Mouse (Mus musculus) MEL (cell line): Measurements from ENCODE around the gene Nav1. TPM values are rescaled to one million over a fixed set of nuclear protein-coding genes. Genes with fewer than 3 reads are reported as not detected.

Experiments used
- DNase-seq: peaks from one replicate; pipeline ENCODE4 v3.0.0; 2011; ENCODE audit warnings: low read depth, low spot score
- H3K27ac ChIP-seq: 2 replicates; pipeline ENCODE4 v1.5.1; 2012; ENCODE audit warnings: low read depth, mild to moderate bottlenecking, control low read depth, low read length, moderate library complexity; ENCODE audit not compliant: control insufficient read depth
- H3K27me3 ChIP-seq, 2 experiments: fragments of 150-350 bp in 1 of 2; sonication (generic) in 1 of 2; 2 replicates each; pipeline ENCODE4 v1.6.1; 2012; ENCODE audit warnings: low read length in 2 of 2, mild to moderate bottlenecking in 2 of 2, improper control_type of control experiment in 1 of 2, moderate library complexity in 1 of 2; ENCODE audit not compliant: insufficient read depth in 2 of 2, control insufficient read depth in 1 of 2
- H3K36me3 ChIP-seq, 2 experiments: 2 replicates each; pipeline ENCODE4 v1.6.1; 2012 to 2014; ENCODE audit warnings: low read length in 2 of 2, improper control_type of control experiment in 1 of 2, inconsistent platforms in 1 of 2, mild to moderate bottlenecking in 1 of 2; ENCODE audit not compliant: insufficient read depth in 2 of 2, control insufficient read depth in 1 of 2
- H3K4me1 ChIP-seq, 2 experiments: fragments of 150-350 bp in 1 of 2; sonication (generic) in 1 of 2; 2 replicates each; pipeline ENCODE4 v1.6.1; 2012; ENCODE audit warnings: low read length in 2 of 2, improper control_type of control experiment in 1 of 2, mild to moderate bottlenecking in 1 of 2; ENCODE audit not compliant: insufficient read depth in 2 of 2, control insufficient read depth in 1 of 2
- H3K4me3 ChIP-seq, 2 experiments: fragments of 150-350 bp in 1 of 2; sonication (generic) in 1 of 2; 2 replicates each; pipeline ENCODE4 v1.5.1; 2012; ENCODE audit warnings: low read depth in 2 of 2, low read length in 2 of 2, mild to moderate bottlenecking in 2 of 2, moderate library complexity in 2 of 2, control low read depth in 1 of 2, improper control_type of control experiment in 1 of 2; ENCODE audit not compliant: control insufficient read depth in 1 of 2, insufficient read depth in 1 of 2
- H3K79me2 ChIP-seq: 2 replicates; pipeline ENCODE4 v1.6.1; 2012; ENCODE audit warnings: mild to moderate bottlenecking, low read length, moderate library complexity; ENCODE audit not compliant: control insufficient read depth, poor library complexity, insufficient read depth
- H3K9ac ChIP-seq: 2 replicates; pipeline ENCODE4 v1.6.1; 2012; ENCODE audit warnings: low read depth, mild to moderate bottlenecking, control low read depth, low read length, moderate library complexity; ENCODE audit not compliant: control insufficient read depth, poor library complexity, severe bottlenecking
- H3K9me3 ChIP-seq: fragments of 150-350 bp; sonication (generic); replicated peaks from 2 replicates; pipeline ENCODE4 v1.6.1; 2012; ENCODE audit warnings: mild to moderate bottlenecking, low read length, improper control_type of control experiment, moderate library complexity; ENCODE audit not compliant: insufficient read depth
- CTCF ChIP-seq, 3 experiments: IDR thresholded peaks in 2 of 3; conservative IDR thresholded peaks in 1 of 3; 2 replicates each; pipeline ENCODE4 v1.5.1; 2011 to 2012; ENCODE audit warnings: low read length in 3 of 3, low read depth in 2 of 3, mild to moderate bottlenecking in 2 of 3, improper control_type of control experiment in 1 of 3, inconsistent platforms in 1 of 3, mixed read lengths in 1 of 3, moderate library complexity in 1 of 3; ENCODE audit not compliant: control insufficient read depth in 1 of 3, insufficient read depth in 1 of 3, poor library complexity in 1 of 3, severe bottlenecking in 1 of 3
- E2F4 ChIP-seq: IDR thresholded peaks from 2 replicates; pipeline ENCODE4 v1.6.1; 2011; ENCODE audit warnings: low read depth, low read length, improper control_type of control experiment, borderline replicate concordance
- EP300 ChIP-seq, 2 experiments: IDR thresholded peaks; 2 replicates each; pipeline ENCODE4 v1.6.1; 2011; ENCODE audit warnings: improper control_type of control experiment in 2 of 2, low read length in 2 of 2, low read depth in 1 of 2, mild to moderate bottlenecking in 1 of 2
- GABPA ChIP-seq: IDR thresholded peaks from 2 replicates; pipeline ENCODE4 v1.6.1; 2012; ENCODE audit warnings: low read depth, mild to moderate bottlenecking, inconsistent platforms, low read length, improper control_type of control experiment, moderate library complexity
- GATA1 ChIP-seq: IDR thresholded peaks from 2 replicates; pipeline ENCODE4 v1.6.1; 2011; ENCODE audit warnings: low read depth, low read length, improper control_type of control experiment
- MAFK ChIP-seq: IDR thresholded peaks from 2 replicates; pipeline ENCODE4 v1.6.1; 2011; ENCODE audit warnings: low read depth, mild to moderate bottlenecking, low read length, improper control_type of control experiment, borderline replicate concordance
- MAZ ChIP-seq: IDR thresholded peaks from 2 replicates; pipeline ENCODE4 v1.6.1; 2012; ENCODE audit warnings: low read depth, mild to moderate bottlenecking, inconsistent platforms, low read length, improper control_type of control experiment
- MEF2A ChIP-seq: IDR thresholded peaks from 2 replicates; pipeline ENCODE4 v1.6.1; 2014; ENCODE audit warnings: low read depth, mild to moderate bottlenecking, inconsistent platforms, low read length, improper control_type of control experiment; ENCODE audit not compliant: poor library complexity, insufficient replicate concordance, severe bottlenecking; ENCODE audit errors: extremely low read depth
- MXI1 ChIP-seq: IDR thresholded peaks from 2 replicates; pipeline ENCODE4 v1.6.1; 2011; ENCODE audit warnings: mild to moderate bottlenecking, low read depth, low read length, improper control_type of control experiment
- MYC ChIP-seq: IDR thresholded peaks from 2 replicates; pipeline ENCODE4 v1.6.1; 2011; ENCODE audit warnings: low read depth, mild to moderate bottlenecking, low read length, improper control_type of control experiment, moderate library complexity
- NELFE ChIP-seq: IDR thresholded peaks from 2 replicates; pipeline ENCODE4 v1.6.1; 2011; ENCODE audit warnings: low read depth, low read length, improper control_type of control experiment
- NRF1 ChIP-seq: IDR thresholded peaks from 2 replicates; pipeline ENCODE4 v1.6.1; 2014; ENCODE audit warnings: low read depth, mild to moderate bottlenecking, inconsistent platforms, low read length, improper control_type of control experiment, moderate library complexity; ENCODE audit not compliant: poor library complexity, insufficient read depth, severe bottlenecking
- RCOR1 ChIP-seq: IDR thresholded peaks from 2 replicates; pipeline ENCODE4 v1.6.1; 2012; ENCODE audit warnings: low read depth, mild to moderate bottlenecking, inconsistent platforms, low read length, improper control_type of control experiment
- TBP ChIP-seq: IDR thresholded peaks from 2 replicates; pipeline ENCODE4 v1.8.0; 2011; ENCODE audit warnings: low read depth, low read length, improper control_type of control experiment
- USF1 ChIP-seq: IDR thresholded peaks from 2 replicates; pipeline ENCODE4 v1.6.1; 2014; ENCODE audit warnings: low read depth, mild to moderate bottlenecking, inconsistent platforms, low read length, improper control_type of control experiment, moderate library complexity
- USF2 ChIP-seq, 2 experiments: IDR thresholded peaks; 2 replicates each; pipeline ENCODE4 v1.6.1; 2011 to 2012; ENCODE audit warnings: improper control_type of control experiment in 2 of 2, low read length in 2 of 2, borderline replicate concordance in 1 of 2, inconsistent platforms in 1 of 2, low read depth in 1 of 2, mild to moderate bottlenecking in 1 of 2; ENCODE audit not compliant: insufficient read depth in 1 of 2
- ZNF384 ChIP-seq: IDR thresholded peaks from 2 replicates; pipeline ENCODE4 v1.6.1; 2012; ENCODE audit warnings: low read depth, mild to moderate bottlenecking, inconsistent platforms, low read length, improper control_type of control experiment
- polyA plus RNA-seq, 2 experiments: library from polyadenylated mRNA; stranded (reverse) in 1 of 2; unstranded in 1 of 2; fragments of >175 nt in 1 of 2; fragments of >200 nt in 1 of 2; gene quantifications; 2 replicates each; pipeline versions ENCODE4 v1.2.1 to v1.2.4; 2012; ENCODE audit warnings: low replicate concordance in 2 of 2, low read depth in 1 of 2; ENCODE audit not compliant: insufficient read length in 2 of 2, insufficient read depth in 1 of 2, missing spikeins in 1 of 2
- total RNA-seq: library from RNA; depleted of rRNA; stranded (reverse); fragments of 300-350 nt; gene quantifications from 2 replicates; pipeline ENCODE4 v1.2.3, GENCODE M21; 2012; rRNA removed

The Nav1 gene
- total and polyA plus RNA-seq, 3 experiments, result 0.89 to 9.6 TPM; not detected in 1

DNA sequence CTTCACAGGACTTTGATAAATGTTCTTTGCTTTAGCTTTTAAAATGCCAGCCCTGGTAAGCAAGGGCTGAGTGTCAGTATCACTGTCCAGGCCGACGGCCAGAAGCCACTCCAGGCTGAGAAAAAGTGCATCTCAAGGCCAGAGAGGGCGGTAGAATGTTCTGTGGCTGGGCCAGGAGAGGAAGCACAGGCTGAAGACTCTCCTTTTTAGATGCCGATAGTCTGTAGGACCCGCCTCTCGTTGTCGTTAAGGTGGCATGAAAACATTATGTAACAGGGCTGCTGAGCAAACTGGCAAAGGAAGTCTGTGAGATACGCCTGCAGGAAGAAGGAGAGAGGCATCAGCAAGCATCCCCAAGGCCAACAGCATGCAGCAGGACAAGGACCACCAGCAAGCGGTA lies 221.9 kb downstream of the Nav1 start:
- Histone ChIP-seq H3K4me3 (no peak overlapping the region), H3K79me2 (no peaks in the 10 kb centered on the region), H3K36me3 (peaks cover 0 to 14% of the 10 kb centered on the region in 2 experiments; a peak in 2 of 4 replicates), H3K27me3 (no peaks in the 10 kb centered on the region), H3K4me1 (no peaks in the 10 kb centered on the region), H3K9ac (no peak overlapping the region), H3K27ac (no peak overlapping the region), H3K9me3 (no peaks in the 10 kb centered on the region)
- DNase-seq, result no peak
- no peak for TF ChIP-seq USF1
- no peak for TF ChIP-seq GABPA
- no peak for TF ChIP-seq MAFK
- TF ChIP-seq MEF2A, result no peak
- no peak for TF ChIP-seq MYC
- no peak for TF ChIP-seq NRF1
- no peak for TF ChIP-seq MXI1
- no peak for TF ChIP-seq USF2 (IDR thresholded peaks at IDR 0.05; ENCODE audit: borderline replicate concordance in 1 of 2, insufficient read depth in 1 of 2, low read depth in 1 of 2, low read length in 2 of 2)
- TF ChIP-seq NELFE, result no peak
- no peak for TF ChIP-seq GATA1
- TF ChIP-seq RCOR1, result no peak
- TF ChIP-seq EP300 (IDR thresholded peaks at IDR 0.05; ENCODE audit: low read depth in 1 of 2, low read length in 2 of 2), result no peak
- no peak for TF ChIP-seq E2F4
- TF ChIP-seq TBP, result no peak
- TF ChIP-seq CTCF (IDR thresholded peaks at IDR 0.05 in 2 of 3, conservative IDR thresholded peaks at IDR 0.05 in 1 of 3; ENCODE audit: control insufficient read depth in 1 of 3, insufficient read depth in 1 of 3, low read depth in 2 of 3, low read length in 3 of 3, poor library complexity in 1 of 3, severe bottlenecking in 1 of 3), result no peak
- TF ChIP-seq MAZ, result no peak
- no peak for TF ChIP-seq ZNF384

Other genes starting within 250 kb of the Nav1 start
- not detected in 2 replicates for gene Shisa4, start 232.1 kb downstream of the Nav1 start, total RNA-seq
- gene Shisa4, start 232.1 kb downstream of the Nav1 start, polyA plus RNA-seq, result not detected
- gene Ipo9, start 176.8 kb downstream of the Nav1 start, total RNA-seq, result 27.4 and 29.2 TPM in 2 replicates
- 10 to 100 TPM in 1 of 2 experiments, not detected in 1; 56.2 TPM for gene Ipo9, start 176.8 kb downstream of the Nav1 start, polyA plus RNA-seq
- gene Csrp1, start 112.8 kb upstream of the Nav1 start, total RNA-seq, result 40.3 and 44.4 TPM in 2 replicates
- 10 to 100 TPM in 1 of 2 experiments, not detected in 1; 73.0 TPM for gene Csrp1, start 112.8 kb upstream of the Nav1 start, polyA plus RNA-seq
- gene Phlda3, start 158.8 kb upstream of the Nav1 start, total RNA-seq, result 5.5 and 7.7 TPM in 2 replicates
- 10 to 100 TPM in 1 of 2 experiments, not detected in 1; 20.0 TPM for gene Phlda3, start 158.8 kb upstream of the Nav1 start, polyA plus RNA-seq
- not detected in 2 replicates for gene Tnni1, start 172.1 kb upstream of the Nav1 start, total RNA-seq
- under 1 TPM in 1 of 2 experiments, not detected in 1; 0.15 TPM for gene Tnni1, start 172.1 kb upstream of the Nav1 start, polyA plus RNA-seq
- gene Lad1, start 211.3 kb upstream of the Nav1 start, total RNA-seq, result not detected in 2 replicates
- gene Lad1, start 211.3 kb upstream of the Nav1 start, polyA plus RNA-seq, result not detected
- not detected in 2 replicates for gene Tnnt2, start 229.1 kb upstream of the Nav1 start, total RNA-seq
- not detected for gene Tnnt2, start 229.1 kb upstream of the Nav1 start, polyA plus RNA-seq